Mouse (Mus musculus): Measurements from ENCODE around the gene Cabcoco1. TPM values are rescaled to one million over a fixed set of nuclear protein-coding genes. Genes with fewer than 3 reads are reported as not detected.

Gene Cabcoco1
- polyA plus RNA-seq, 1 experiment = 7.4 TPM

DNA sequence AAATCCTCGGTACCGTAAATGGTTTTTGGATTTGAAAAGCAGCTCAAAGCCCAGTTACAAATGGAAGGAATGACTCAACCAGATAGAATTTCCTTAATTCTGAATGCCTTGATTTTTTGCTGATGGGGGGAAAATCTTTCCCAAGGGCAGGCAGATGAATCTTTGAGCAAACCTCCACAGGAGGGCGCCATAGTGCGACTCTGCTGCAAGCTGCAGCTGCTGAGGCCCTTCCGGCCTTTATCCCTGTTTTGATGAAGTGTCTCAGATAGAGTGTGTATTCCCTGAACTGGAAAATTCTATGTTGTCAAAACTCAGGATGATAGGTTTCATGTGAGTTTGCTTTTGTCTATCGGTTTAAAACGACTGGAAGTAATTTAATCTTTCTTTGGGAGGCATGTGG is 76.8 kb downstream of the Cabcoco1 start:
- Histone ChIP-seq H3K4me3 (ENCODE audit: insufficient read depth, low read depth, low read length) (no peak overlapping the region), H3K4me1 (ENCODE audit: control insufficient read depth, insufficient read depth, insufficient read length, low read length) (no peaks in the 10 kb centered on the region), H3K27ac (replicated peaks; ENCODE audit: low read depth, low read length) (no peak overlapping the region)

DNA sequence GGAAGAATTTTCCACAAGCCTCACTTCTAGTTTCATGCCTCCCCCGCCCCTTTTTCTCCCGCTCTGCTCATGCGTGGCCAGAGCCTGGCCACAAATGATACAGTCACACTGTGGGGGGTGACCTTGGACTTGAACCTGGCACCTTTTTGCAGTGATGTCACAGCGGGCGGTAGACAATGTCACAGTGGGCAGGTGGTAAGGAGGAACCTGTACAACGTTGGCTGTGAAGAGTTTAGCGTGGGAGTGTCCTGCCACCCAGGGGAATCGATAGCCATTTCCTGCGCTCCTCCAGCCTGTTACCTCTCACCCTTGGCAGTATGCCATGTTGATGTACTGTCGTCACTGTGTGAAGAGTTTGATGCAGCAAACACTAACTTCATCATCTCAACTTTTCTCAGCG is 81.9 kb downstream of the Cabcoco1 start:
- no peaks in the 10 kb centered on the region for H3K4me1 ChIP-seq (ENCODE audit: control insufficient read depth, insufficient read depth, insufficient read length, low read length)
- no peak overlapping the region for H3K4me3 ChIP-seq (ENCODE audit: insufficient read depth, low read depth, low read length)
- no peak overlapping the region for H3K27ac ChIP-seq (replicated peaks; ENCODE audit: low read depth, low read length)

DNA sequence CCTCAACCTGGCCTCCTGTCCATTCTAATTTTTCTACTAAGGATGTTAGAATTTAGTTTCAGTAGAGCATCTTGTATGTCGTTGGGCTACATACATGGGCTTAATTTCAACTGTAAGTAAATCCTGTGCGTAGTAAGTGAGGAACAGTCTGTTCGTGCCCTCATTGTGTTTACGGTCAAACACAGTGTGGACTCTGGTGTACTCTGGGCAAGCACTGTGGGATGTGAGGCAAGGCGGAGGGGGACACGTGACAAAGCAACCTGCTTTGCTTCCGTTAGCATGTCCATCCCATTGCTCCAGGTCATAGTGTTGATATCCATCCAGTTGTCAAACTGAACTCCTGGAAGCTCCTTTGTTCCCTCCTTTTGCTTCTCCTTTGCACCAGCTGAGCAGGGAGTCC is 84.7 kb downstream of the Cabcoco1 start:
- no peak overlapping the region for H3K27ac ChIP-seq (replicated peaks; ENCODE audit: low read depth, low read length)
- H3K4me1 ChIP-seq (ENCODE audit: control insufficient read depth, insufficient read depth, insufficient read length, low read length) = no peaks in the 10 kb centered on the region
- no peak overlapping the region for H3K4me3 ChIP-seq (ENCODE audit: insufficient read depth, low read depth, low read length)

DNA sequence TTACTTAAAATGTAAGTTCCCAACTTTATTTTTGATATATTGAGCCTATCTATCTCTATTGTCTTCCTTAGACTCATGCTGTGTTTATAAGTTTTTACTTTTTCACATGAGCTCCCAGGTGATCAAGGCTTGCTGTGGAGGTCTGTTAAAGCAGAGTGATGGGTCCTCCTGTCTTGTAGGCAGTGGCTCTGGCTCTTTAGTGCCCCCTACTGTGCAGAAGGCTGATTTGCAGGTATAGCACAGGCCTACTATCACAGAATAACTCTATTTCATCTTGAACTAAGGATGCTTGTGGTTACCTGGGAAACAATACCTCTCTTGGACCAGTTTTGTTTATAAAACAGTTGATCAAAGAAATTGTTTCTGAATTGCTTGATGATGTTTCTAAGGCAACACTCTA is 87.2 kb downstream of the Cabcoco1 start:
- Histone ChIP-seq H3K4me1 (ENCODE audit: control insufficient read depth, insufficient read depth, insufficient read length, low read length) (no peaks in the 10 kb centered on the region), H3K4me3 (ENCODE audit: insufficient read depth, low read depth, low read length) (no peak overlapping the region), H3K27ac (replicated peaks; ENCODE audit: low read depth, low read length) (no peak overlapping the region)

DNA sequence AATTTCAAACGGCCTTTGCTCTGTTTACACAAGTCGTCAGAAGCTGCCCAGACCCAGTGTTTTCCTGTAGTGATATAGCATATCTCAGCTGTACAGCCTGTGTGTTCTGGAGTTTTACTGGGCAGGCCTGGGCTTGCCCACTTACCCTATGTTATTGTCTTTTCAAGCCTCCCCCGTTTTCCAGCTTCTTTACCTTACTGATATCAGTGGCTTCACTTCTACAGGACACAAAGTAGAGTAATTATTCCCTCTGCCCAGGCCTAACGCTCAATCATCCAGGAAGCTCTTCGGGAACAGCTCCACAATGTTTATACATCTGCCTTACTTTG is 94.9 kb downstream of the Cabcoco1 start:
- H3K4me1 ChIP-seq (ENCODE audit: control insufficient read depth, insufficient read depth, insufficient read length, low read length) = peaks cover 4% of the 10 kb centered on the region; the same call in 1 of the 2 replicates
- no peak overlapping the region for H3K4me3 ChIP-seq (ENCODE audit: insufficient read depth, low read depth, low read length)
- peak overlapping the region; percentile 14 for H3K27ac ChIP-seq (replicated peaks; ENCODE audit: low read depth, low read length)

DNA sequence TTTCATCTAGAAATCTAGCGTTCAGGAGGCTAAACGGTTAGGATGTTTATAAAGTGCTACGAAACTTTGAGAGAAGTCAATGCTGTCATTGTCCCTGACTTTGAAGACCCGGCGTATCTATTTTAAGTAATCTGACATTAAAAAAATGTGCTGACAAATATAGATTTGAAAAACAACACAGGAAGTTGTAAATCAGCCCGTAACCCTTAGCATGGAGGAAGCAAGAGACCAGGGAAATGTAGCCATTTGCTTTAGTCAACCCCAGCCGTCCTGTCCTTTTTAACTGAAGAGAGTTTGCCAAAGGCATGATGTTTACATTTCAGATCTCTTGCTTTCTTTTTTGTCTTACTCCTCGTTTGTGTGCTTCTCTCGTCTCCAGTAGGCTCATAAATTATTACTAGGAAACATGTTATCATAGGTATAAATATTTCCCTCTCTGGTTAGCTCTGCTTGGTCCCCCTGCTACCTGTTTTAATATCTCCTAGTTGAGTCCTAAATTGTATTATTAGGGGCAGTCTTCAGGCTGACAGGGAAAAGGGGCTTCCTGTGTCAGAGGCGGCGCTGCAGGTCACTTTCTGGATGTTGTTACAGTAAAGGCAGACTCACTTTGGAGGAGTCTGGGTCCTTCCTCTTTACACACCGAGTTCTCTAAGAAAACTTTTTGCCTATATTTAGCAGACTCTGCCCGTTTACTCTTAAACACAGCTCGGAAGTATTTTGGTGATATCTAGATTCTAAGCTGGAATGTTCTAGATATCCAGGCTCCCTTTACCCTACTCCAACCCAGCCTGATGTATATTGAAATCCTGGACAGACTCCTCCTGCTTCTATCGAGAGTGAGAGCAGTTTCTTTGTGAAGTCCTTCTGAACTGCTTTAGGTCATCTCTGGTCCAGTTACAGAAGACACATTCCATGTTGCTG is 95.6 kb downstream of the Cabcoco1 start:
- Histone ChIP-seq H3K4me1 (ENCODE audit: control insufficient read depth, insufficient read depth, insufficient read length, low read length) (peaks cover 4% of the 10 kb centered on the region; the same call in 1 of the 2 replicates), H3K27ac (replicated peaks; ENCODE audit: low read depth, low read length) (peak overlapping the region; percentile 14), H3K4me3 (ENCODE audit: insufficient read depth, low read depth, low read length) (peak overlapping the region; percentile 27; the same call in 1 of the 2 replicates)

DNA sequence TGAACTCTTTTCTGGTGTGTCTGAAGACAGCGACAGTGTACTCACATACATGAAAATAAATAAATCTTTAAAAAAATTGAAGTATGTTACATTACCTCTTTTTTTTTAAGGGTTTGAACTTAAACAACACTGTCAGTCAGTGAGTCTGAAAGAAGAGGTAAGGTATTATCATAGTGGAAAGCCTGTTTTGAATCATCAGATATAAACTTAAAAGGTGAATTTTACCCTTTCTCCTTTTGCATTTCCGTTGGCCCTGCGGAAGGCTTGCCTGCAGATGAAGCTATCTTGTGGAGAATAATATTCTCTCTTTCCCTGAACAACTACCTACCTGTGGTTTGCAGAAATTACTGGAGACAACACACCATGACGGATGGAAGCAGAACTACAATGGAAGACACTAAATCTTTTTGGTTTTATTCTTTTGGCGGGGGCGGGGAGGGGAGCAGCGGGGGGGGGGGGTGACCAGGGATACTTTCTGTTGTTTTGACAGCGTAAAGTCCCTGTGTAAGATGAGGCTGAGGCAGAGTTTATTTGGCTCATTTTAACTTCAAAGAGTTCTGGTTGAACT is 96.4 kb downstream of the Cabcoco1 start:
- Histone ChIP-seq H3K27ac (replicated peaks; ENCODE audit: low read depth, low read length) (no peak overlapping the region), H3K4me3 (ENCODE audit: insufficient read depth, low read depth, low read length) (no peak overlapping the region), H3K4me1 (ENCODE audit: control insufficient read depth, insufficient read depth, insufficient read length, low read length) (peaks cover 4% of the 10 kb centered on the region; the same call in 1 of the 2 replicates)

DNA sequence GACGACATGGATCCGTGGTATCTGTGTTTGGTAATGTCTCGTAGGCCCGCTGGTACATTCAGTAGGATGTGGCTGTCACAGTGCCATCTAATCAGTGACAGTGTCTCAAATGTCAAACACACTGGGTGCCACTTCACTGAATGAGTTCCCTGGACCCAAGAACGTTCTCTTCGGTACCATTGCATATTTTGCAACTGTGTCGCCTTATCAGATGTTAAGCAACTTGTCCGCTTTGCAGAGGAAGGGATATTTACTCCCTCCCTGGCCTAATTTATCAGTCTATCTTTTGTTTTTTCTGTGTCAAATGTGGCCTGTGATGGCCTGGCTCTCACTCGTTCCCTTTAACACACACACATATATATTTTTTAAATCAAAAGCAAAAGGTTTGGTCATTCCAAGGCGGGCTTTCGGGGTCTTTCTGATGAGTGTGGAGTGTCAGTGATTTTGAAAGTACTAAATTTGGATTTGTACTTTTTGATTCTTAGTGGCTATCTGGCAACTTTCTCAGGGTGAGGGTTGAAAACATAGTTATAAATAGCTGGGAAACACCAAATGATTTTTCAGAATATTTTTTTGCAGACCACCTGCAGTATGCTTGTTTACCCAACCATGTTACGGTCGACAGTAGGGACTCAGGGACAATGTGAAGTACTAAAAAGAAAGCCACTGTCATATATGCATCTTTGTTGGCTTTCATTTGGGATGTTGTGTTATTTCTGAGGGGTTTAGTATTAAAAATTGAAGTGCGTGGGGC is 97.2 kb downstream of the Cabcoco1 start:
- Histone ChIP-seq H3K27ac (replicated peaks; ENCODE audit: low read depth, low read length) (no peak overlapping the region; the same call in 1 of the 2 replicates), H3K4me3 (ENCODE audit: insufficient read depth, low read depth, low read length) (no peak overlapping the region), H3K4me1 (ENCODE audit: control insufficient read depth, insufficient read depth, insufficient read length, low read length) (peaks cover 4% of the 10 kb centered on the region; the same call in 1 of the 2 replicates)

DNA sequence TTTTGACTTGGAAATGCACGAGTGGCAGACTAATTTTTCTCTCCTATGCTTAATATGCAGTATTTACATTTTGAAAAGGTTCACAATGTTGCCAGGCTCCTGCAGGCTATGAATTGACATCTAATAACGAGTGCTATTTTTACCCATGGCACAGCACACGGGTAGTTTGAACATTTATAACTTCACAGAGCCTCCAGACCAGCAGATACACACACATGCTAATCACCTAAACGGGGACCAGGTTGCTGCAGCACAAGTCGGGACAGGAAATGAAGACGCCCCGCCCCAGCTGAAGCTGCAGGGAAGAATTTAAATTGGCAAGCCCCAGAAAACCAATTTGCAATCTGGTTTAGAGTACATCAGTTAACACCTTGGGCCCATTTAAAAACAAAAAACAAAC is 98.6 kb downstream of the Cabcoco1 start:
- H3K4me3 ChIP-seq (ENCODE audit: insufficient read depth, low read depth, low read length) = no peak overlapping the region
- H3K27ac ChIP-seq (replicated peaks; ENCODE audit: low read depth, low read length) = no peak overlapping the region
- H3K4me1 ChIP-seq (ENCODE audit: control insufficient read depth, insufficient read depth, insufficient read length, low read length) = peaks cover 4% of the 10 kb centered on the region; the same call in 1 of the 2 replicates

DNA sequence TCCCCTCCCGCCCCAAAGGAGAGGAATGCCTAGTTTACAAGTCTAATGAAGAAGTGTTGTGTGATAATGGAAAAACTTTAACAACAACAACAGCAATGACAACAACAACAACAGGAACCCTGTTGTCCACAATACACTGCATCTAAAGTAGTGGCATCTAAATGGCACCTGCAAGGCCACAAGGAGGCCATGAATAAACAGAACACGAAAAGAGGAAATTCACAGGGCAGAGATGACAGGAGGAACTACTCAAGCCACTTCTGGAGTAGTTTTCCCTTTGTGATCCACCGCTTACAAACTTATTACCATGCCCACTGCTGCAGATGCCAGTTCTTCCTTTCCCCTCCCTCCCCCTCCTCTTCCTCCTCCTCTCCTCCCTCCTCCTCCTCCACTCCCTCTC is 99.0 kb downstream of the Cabcoco1 start:
- Histone ChIP-seq H3K4me3 (ENCODE audit: insufficient read depth, low read depth, low read length) (no peak overlapping the region), H3K4me1 (ENCODE audit: control insufficient read depth, insufficient read depth, insufficient read length, low read length) (peaks cover 4% of the 10 kb centered on the region; the same call in 1 of the 2 replicates), H3K27ac (replicated peaks; ENCODE audit: low read depth, low read length) (no peak overlapping the region)

DNA sequence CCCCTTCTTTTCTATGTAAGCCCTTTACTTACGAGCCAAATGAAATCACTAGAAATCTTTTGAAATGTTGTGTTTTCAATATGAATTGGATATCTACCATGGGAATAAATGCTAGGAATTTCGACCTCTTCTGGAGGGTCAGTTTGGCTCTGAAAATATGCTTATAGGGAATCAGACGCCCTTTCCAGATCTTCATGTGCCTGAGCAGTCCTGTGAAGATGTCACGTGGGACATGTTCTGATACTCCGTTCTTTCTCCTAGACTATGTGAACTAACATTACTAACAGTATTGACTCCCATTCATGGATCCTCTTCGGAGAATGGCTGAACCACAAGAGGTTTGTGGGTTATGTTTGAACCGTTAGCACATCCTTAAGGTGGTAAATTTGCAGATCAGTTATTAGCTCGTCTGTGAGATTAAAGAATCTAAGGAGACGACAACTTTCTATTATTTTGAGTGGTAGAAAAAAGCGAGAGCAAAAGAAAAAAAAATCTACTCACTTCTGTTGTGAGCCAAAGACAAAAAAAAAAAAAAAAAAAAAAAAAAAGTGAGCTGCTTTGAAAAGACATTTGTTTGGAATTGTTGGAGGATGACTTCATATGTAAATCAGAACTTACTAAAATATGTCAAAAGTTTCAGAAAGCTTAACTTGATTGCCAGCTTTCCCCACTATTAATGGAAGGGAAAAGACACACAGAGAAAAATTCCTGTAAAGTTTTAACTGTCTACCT is 99.6 kb downstream of the Cabcoco1 start:
- H3K27ac ChIP-seq (replicated peaks; ENCODE audit: low read depth, low read length) = no peak overlapping the region
- no peak overlapping the region for H3K4me3 ChIP-seq (ENCODE audit: insufficient read depth, low read depth, low read length)
- peaks cover 4% of the 10 kb centered on the region; the same call in 1 of the 2 replicates for H3K4me1 ChIP-seq (ENCODE audit: control insufficient read depth, insufficient read depth, insufficient read length, low read length)

DNA sequence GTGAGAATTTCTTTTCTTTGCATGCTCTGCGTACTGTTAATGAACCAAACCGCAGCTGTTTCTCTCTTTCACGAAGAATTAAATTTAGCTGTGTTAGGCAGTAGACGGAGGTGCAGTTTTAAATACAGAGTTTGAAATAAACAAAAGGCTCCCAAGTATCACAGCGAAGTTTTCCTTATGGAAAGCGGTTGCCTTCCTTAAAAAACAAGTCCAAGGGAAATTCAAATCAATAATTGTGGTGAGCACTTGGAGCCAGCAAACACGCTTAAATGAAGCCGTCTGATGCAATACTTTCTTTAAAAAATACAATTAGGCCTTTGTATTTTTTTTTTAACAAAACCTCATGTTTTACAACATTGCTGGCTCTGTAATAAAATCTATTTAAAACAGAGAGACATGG is 101.2 kb downstream of the Cabcoco1 start:
- no peak overlapping the region for H3K4me3 ChIP-seq (ENCODE audit: insufficient read depth, low read depth, low read length)
- H3K4me1 ChIP-seq (ENCODE audit: control insufficient read depth, insufficient read depth, insufficient read length, low read length) = no peaks in the 10 kb centered on the region
- no peak overlapping the region for H3K27ac ChIP-seq (replicated peaks; ENCODE audit: low read depth, low read length)

DNA sequence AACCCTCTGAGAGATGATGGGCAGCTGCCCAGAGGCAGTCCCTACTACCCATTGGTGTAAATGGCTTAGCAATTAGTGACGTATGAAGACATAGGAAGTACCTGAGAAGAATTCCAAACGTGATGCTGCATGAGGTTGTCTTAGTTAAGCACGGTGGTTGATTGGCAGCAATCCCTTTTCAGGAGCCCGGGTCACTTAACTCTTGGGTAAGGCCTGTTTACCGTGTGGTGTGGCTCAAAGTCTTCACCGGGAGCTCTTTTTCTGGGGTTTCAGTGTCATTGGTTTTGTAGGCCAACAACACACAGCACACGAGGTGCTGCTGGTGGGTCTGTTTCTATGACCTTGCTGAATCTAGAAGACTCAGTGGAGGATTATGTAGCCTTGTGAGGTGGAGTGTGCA is 105.9 kb downstream of the Cabcoco1 start:
- H3K4me1 ChIP-seq (ENCODE audit: control insufficient read depth, insufficient read depth, insufficient read length, low read length) = no peaks in the 10 kb centered on the region
- H3K27ac ChIP-seq (replicated peaks; ENCODE audit: low read depth, low read length) = no peak overlapping the region
- no peak overlapping the region for H3K4me3 ChIP-seq (ENCODE audit: insufficient read depth, low read depth, low read length)

DNA sequence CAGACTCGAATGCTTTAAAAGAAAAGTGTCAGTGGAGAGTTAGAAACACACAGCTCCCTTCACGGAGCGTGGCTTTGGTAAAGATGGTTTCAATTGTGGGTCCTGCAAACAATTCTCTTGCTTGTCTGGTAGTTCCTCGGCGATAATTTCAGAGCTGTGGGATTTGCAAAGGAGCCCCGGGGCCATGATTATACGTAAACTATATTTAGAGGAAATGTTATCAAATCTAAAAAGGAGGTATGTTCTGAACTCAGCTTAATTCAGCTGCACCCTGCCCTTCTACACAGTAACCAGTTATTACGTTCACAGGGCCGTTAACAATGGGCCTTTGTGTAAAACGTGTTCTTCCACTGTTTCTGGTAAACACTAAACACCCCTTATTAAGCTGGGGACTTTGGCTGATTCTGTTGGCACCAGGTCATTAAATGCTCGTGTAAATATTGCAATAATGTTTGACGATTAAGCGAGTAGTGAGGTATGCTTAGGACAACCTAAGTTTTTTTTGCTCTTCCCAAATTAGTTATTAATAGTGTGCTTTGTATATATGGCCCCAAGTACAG is 106.6 kb downstream of the Cabcoco1 start:
- Histone ChIP-seq H3K4me1 (ENCODE audit: control insufficient read depth, insufficient read depth, insufficient read length, low read length) (no peaks in the 10 kb centered on the region), H3K4me3 (ENCODE audit: insufficient read depth, low read depth, low read length) (no peak overlapping the region), H3K27ac (replicated peaks; ENCODE audit: low read depth, low read length) (no peak overlapping the region)

Data from brown adipose tissue, adult 24 weeks (tissue).